Mouse (Mus musculus): Measurements from ENCODE around the gene Pdlim5. TPM values are rescaled to one million over a fixed set of nuclear protein-coding genes. Genes with fewer than 3 reads are reported as not detected.

Gene Pdlim5
- total RNA-seq (2023): 54.9 TPM

DNA sequence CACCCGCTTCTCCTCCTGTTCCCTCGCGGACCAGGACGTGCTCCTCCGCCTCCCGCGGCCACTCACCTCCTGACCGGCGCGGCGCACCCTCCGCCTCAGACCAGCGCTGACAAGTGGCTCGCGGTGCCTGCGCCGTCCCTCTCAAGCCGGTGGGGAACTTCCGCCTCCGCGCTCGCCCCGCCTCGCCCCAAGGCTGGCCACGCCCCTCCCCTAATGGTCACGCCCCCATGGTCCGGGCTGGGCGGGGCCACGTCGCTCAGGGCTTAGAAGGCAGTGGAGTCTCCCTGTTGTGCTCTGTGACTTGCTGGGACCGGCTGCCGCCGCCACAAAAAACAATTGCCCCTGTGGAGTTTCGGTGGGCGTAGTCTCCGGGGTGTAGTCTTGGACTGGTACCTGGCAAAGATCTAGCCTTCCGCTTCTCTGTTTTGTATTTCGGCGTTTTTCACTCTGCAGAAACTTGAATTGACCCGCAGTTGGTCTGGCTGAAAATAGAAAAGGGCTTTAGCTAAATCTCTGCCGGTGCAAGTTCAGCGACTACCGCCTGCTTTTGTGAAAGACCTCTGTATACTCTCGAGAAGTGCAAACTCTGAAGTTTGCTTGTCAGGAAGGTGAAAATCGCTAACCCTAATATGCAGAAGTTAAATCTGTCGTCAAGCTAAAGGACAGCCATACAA lies at the start of gene Pdlim5:
Gene Pdlim5 (minus strand): TSS at position 177 of the 674 bp plus-strand sequence.

Other genes starting within 250 kb of the Pdlim5 start
- gene Bmpr1b, start 226.3 kb downstream of the Pdlim5 start, total RNA-seq (2023): not detected
- 26.3 TPM for gene Gbp5, start 98.3 kb upstream of the Pdlim5 start, total RNA-seq (2023)
- gene Gbp7, start 134.6 kb upstream of the Pdlim5 start, total RNA-seq (2023): 43.0 TPM
- 133 TPM for gene Gbp3, start 164.3 kb upstream of the Pdlim5 start, total RNA-seq (2023)
- 0.47 TPM for gene Gbp2b, start 199.2 kb upstream of the Pdlim5 start, total RNA-seq (2023)
- gene Gbp2, start 224.9 kb upstream of the Pdlim5 start, total RNA-seq (2023): 27.6 TPM

Data from CD4-positive naive resting alpha-beta T cell, adult 57 days (primary cell).